Mouse (Mus musculus): ENCODE data around the gene Kpna7. TPM values are rescaled to one million over a fixed set of nuclear protein-coding genes. Genes with fewer than 3 reads are reported as not detected.
"Not testable (repeated sequence)": the region's sequence is repeated elsewhere in the genome, so short reads cannot be mapped to it uniquely, and the experiment has no call there.

Gene Kpna7
- polyA plus RNA-seq, 1 experiment from 2014 or later, result not detected

DNA sequence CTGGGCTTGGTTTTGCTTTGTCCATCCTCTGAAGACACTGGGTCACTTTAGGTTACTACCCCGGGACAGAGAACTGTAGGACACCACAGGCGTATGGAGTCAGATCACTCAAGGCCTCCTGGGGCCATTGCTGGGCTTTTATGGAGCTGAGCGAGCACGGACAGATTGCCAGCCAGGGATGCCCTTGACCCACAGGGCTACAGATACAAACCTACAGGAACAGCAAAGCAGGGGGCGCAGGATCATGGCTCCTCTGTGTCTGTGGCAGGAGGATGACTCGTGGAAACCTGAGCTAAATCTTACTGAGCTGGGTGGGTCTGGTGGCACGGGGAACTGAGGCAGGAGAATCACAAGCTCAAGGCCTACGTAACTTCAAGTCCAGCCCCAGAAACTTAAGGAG, 28.7 kb upstream of the Kpna7 start:
- peaks cover 18% of the 10 kb centered on the region for H3K36me3 ChIP-seq (ENCODE audit: control insufficient read depth, insufficient read depth, low read length)
- no peak overlapping the region for H3K4me2 ChIP-seq (ENCODE audit: low read length)
- no peak for ATAC-seq
- H3K27ac ChIP-seq (ENCODE audit: low read length), result no peak overlapping the region
- H3K9ac ChIP-seq (ENCODE audit: low read depth, low read length), result no peak overlapping the region
- no peak overlapping the region for H3K4me3 ChIP-seq (ENCODE audit: low read depth, low read length)
- WGBS, result 79% methylated on average over 8 of the region's 8 CpGs
- peaks cover 8% of the 10 kb centered on the region for H3K4me1 ChIP-seq (ENCODE audit: control insufficient read depth, insufficient read depth, low read length)
- peaks cover 15% of the 10 kb centered on the region for H3K27me3 ChIP-seq (ENCODE audit: control insufficient read depth, insufficient read depth, low read depth, low read length)
- no peaks in the 10 kb centered on the region for H3K9me3 ChIP-seq (replicated peaks; ENCODE audit: control insufficient read depth, low read length, poor library complexity, severe bottlenecking)

- Histone ChIP-seq H3K36me3 (ENCODE audit: control insufficient read depth, insufficient read depth, low read length) (peaks cover 32% of the 10 kb centered on the region), H3K4me2 (ENCODE audit: low read length) (no peak overlapping the region), H3K4me3 (ENCODE audit: low read depth, low read length) (no peak overlapping the region), H3K4me1 (ENCODE audit: control insufficient read depth, insufficient read depth, low read length) (peaks cover 8% of the 10 kb centered on the region), H3K27me3 (ENCODE audit: control insufficient read depth, insufficient read depth, low read depth, low read length) (peaks cover 15% of the 10 kb centered on the region), H3K9ac (ENCODE audit: low read depth, low read length) (no peak overlapping the region), H3K9me3 (replicated peaks; ENCODE audit: control insufficient read depth, low read length, poor library complexity, severe bottlenecking) (no peaks in the 10 kb centered on the region), H3K27ac (ENCODE audit: low read length) (no peak overlapping the region)
- 89% methylated on average over 6 of the region's 6 CpGs for WGBS
- ATAC-seq, result no peak
Measured at GRCm38 (mm10) chr5:145110401-145110800, 26.6 kb upstream of the Kpna7 start.

GRCm38 (mm10) chr5:145105694-145106275, 22.0 kb upstream of the Kpna7 start:
- H3K9ac ChIP-seq (ENCODE audit: low read depth, low read length), result no peak overlapping the region
- H3K4me1 ChIP-seq (ENCODE audit: control insufficient read depth, insufficient read depth, low read length), result no peaks in the 10 kb centered on the region
- H3K9me3 ChIP-seq (replicated peaks; ENCODE audit: control insufficient read depth, low read length, poor library complexity, severe bottlenecking), result no peaks in the 10 kb centered on the region
- H3K27ac ChIP-seq (ENCODE audit: low read length), result no peak overlapping the region
- ATAC-seq, result no peak
- WGBS, result 95% methylated on average over 9 of the region's 9 CpGs
- H3K36me3 ChIP-seq (ENCODE audit: control insufficient read depth, insufficient read depth, low read length), result peaks cover 54% of the 10 kb centered on the region
- H3K4me3 ChIP-seq (ENCODE audit: low read depth, low read length), result no peak overlapping the region
- H3K27me3 ChIP-seq (ENCODE audit: control insufficient read depth, insufficient read depth, low read depth, low read length), result no peaks in the 10 kb centered on the region
- H3K4me2 ChIP-seq (ENCODE audit: low read length), result no peak overlapping the region

DNA sequence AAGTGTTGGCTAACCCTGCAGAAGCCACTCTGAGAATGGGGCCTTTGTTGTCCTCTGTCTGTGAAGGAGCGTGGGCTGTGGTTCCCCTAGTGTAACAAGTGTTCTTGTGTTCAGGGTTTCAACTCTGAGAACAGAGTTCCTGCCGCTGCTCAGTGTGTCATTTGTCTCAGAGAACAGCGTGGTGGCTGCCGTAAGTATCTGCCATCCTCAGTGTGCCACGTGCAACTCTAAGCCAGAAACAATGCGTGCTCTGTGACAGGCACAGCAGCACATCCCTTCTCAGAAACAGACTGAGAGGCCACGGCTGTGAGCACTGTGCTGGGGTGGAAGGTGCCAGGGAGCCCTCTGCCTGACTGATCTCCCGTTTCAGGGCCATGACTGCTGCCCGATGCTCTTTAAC, 20.5 kb upstream of the Kpna7 start:
- H3K4me1 ChIP-seq (ENCODE audit: control insufficient read depth, insufficient read depth, low read length), result no peaks in the 10 kb centered on the region
- 84% methylated on average over 9 of the region's 9 CpGs for WGBS

DNA sequence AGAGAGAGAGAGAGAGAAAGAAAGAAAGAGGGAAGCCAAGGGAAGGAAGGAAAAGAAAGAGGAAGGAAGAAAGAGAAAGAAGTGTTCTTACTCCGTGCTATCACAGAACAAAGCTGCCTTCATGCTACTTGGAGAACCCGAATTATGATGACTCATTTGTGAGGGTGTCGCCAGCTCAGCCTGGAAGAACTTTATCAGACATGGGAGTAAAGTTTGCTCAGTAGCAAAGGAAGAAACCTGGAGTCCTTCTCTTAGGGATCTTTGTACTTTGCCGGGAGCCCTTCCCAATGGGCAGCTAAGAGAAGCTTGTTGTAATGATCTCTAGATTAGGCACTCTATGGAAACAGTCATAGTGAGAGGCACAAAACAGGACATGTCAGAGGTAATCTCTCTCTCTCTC, 18.9 kb upstream of the Kpna7 start:
- Histone ChIP-seq H3K9me3 (replicated peaks; ENCODE audit: control insufficient read depth, low read length, poor library complexity, severe bottlenecking) (no peaks in the 10 kb centered on the region), H3K27ac (ENCODE audit: low read length) (no peak overlapping the region), H3K36me3 (ENCODE audit: control insufficient read depth, insufficient read depth, low read length) (peaks cover 53% of the 10 kb centered on the region), H3K9ac (ENCODE audit: low read depth, low read length) (no peak overlapping the region), H3K27me3 (ENCODE audit: control insufficient read depth, insufficient read depth, low read depth, low read length) (no peaks in the 10 kb centered on the region), H3K4me1 (ENCODE audit: control insufficient read depth, insufficient read depth, low read length) (no peaks in the 10 kb centered on the region), H3K4me2 (ENCODE audit: low read length) (no peak overlapping the region), H3K4me3 (ENCODE audit: low read depth, low read length) (no peak overlapping the region)
- no peak for ATAC-seq
- WGBS, result 96% methylated on average over 4 of the region's 4 CpGs

More for the DNA sequence above, 20.5 kb upstream of the Kpna7 start:
- H3K36me3 ChIP-seq (ENCODE audit: control insufficient read depth, insufficient read depth, low read length), result peaks cover 56% of the 10 kb centered on the region
- no peak for ATAC-seq
- H3K27ac ChIP-seq (ENCODE audit: low read length), result no peak overlapping the region
- no peak overlapping the region for H3K4me3 ChIP-seq (ENCODE audit: low read depth, low read length)
- no peaks in the 10 kb centered on the region for H3K27me3 ChIP-seq (ENCODE audit: control insufficient read depth, insufficient read depth, low read depth, low read length)
- no peak overlapping the region for H3K9ac ChIP-seq (ENCODE audit: low read depth, low read length)
- no peak overlapping the region for H3K4me2 ChIP-seq (ENCODE audit: low read length)
- H3K9me3 ChIP-seq (replicated peaks; ENCODE audit: control insufficient read depth, low read length, poor library complexity, severe bottlenecking), result no peaks in the 10 kb centered on the region

GRCm38 (mm10) chr5:145101451-145101850, 17.6 kb upstream of the Kpna7 start:
- 97% methylated on average over 11 of the region's 11 CpGs for WGBS
- not testable (repeated sequence) for ATAC-seq

DNA sequence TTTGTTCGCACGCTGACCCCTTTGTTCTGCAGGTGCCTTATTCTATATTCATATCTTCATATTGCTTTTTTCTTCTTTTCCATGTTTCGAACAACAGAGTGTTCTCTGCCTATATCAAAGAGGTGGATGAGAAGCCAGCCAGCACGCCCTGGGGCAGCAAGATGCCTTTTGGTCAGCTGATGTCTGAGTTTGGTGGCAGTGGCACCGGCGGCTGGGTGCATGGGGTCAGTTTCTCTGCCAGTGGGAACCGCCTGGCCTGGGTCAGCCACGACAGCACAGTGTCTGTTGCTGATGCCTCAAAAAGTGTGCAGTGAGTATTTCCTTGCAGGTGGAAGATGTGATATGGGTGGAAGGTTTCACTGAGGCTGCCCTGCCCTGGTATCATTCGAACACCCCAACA, 17.1 kb upstream of the Kpna7 start:
- Histone ChIP-seq H3K9ac (ENCODE audit: low read depth, low read length) (no peak overlapping the region), H3K27me3 (ENCODE audit: control insufficient read depth, insufficient read depth, low read depth, low read length) (no peaks in the 10 kb centered on the region), H3K4me2 (ENCODE audit: low read length) (no peak overlapping the region), H3K27ac (ENCODE audit: low read length) (no peak overlapping the region), H3K4me3 (ENCODE audit: low read depth, low read length) (no peak overlapping the region), H3K4me1 (ENCODE audit: control insufficient read depth, insufficient read depth, low read length) (no peaks in the 10 kb centered on the region), H3K9me3 (replicated peaks; ENCODE audit: control insufficient read depth, low read length, poor library complexity, severe bottlenecking) (no peaks in the 10 kb centered on the region), H3K36me3 (ENCODE audit: control insufficient read depth, insufficient read depth, low read length) (peaks cover 60% of the 10 kb centered on the region)
- ATAC-seq, result no peak
- WGBS, result 94% methylated on average over 9 of the region's 9 CpGs

More at GRCm38 (mm10) chr5:145101451-145101850, 17.6 kb upstream of the Kpna7 start:
- H3K36me3 ChIP-seq (ENCODE audit: control insufficient read depth, insufficient read depth, low read length), result peaks cover 60% of the 10 kb centered on the region
- not testable (repeated sequence) for H3K9me3 ChIP-seq (replicated peaks; ENCODE audit: control insufficient read depth, low read length, poor library complexity, severe bottlenecking); H3K4me2 ChIP-seq (ENCODE audit: low read length); H3K27ac ChIP-seq (ENCODE audit: low read length); H3K9ac ChIP-seq (ENCODE audit: low read depth, low read length); H3K4me1 ChIP-seq (ENCODE audit: control insufficient read depth, insufficient read depth, low read length); H3K4me3 ChIP-seq (ENCODE audit: low read depth, low read length); H3K27me3 ChIP-seq (ENCODE audit: control insufficient read depth, insufficient read depth, low read depth, low read length)

- Histone ChIP-seq H3K4me3 (ENCODE audit: low read depth, low read length) (no peak overlapping the region), H3K36me3 (ENCODE audit: control insufficient read depth, insufficient read depth, low read length) (peaks cover 56% of the 10 kb centered on the region), H3K9ac (ENCODE audit: low read depth, low read length) (no peak overlapping the region), H3K4me2 (ENCODE audit: low read length) (no peak overlapping the region), H3K27me3 (ENCODE audit: control insufficient read depth, insufficient read depth, low read depth, low read length) (no peaks in the 10 kb centered on the region), H3K27ac (ENCODE audit: low read length) (no peak overlapping the region), H3K9me3 (replicated peaks; ENCODE audit: control insufficient read depth, low read length, poor library complexity, severe bottlenecking) (no peaks in the 10 kb centered on the region), H3K4me1 (ENCODE audit: control insufficient read depth, insufficient read depth, low read length) (no peaks in the 10 kb centered on the region)
- 92% methylated on average over 10 of the region's 10 CpGs for WGBS
- ATAC-seq, result no peak
Measured at GRCm38 (mm10) chr5:145098340-145098821, 14.6 kb upstream of the Kpna7 start.

DNA sequence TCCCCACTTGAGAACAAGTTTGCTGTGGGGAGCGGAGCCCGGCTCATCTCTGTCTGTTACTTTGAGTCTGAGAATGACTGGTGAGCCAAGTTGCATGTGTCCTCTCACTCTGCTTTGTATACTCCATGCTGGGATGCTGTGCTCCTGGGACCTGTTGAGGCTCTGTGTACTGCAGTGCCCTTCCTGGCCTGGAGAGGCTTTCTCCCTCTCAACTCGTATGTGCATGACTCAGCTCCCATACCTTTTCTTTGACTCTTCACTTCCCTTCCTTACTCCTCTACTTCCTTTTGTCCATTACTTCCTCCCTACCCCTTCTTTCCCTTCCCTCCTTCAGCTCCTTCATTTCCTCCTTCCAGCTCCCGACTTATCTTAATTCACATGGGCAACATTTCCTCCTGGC, 12.4 kb upstream of the Kpna7 start:
- Histone ChIP-seq H3K36me3 (ENCODE audit: control insufficient read depth, insufficient read depth, low read length) (peaks cover 64% of the 10 kb centered on the region), H3K27me3 (ENCODE audit: control insufficient read depth, insufficient read depth, low read depth, low read length) (no peaks in the 10 kb centered on the region), H3K9me3 (replicated peaks; ENCODE audit: control insufficient read depth, low read length, poor library complexity, severe bottlenecking) (no peaks in the 10 kb centered on the region), H3K4me1 (ENCODE audit: control insufficient read depth, insufficient read depth, low read length) (no peaks in the 10 kb centered on the region), H3K9ac (ENCODE audit: low read depth, low read length) (no peak overlapping the region), H3K4me3 (ENCODE audit: low read depth, low read length) (no peak overlapping the region), H3K4me2 (ENCODE audit: low read length) (no peak overlapping the region), H3K27ac (ENCODE audit: low read length) (no peak overlapping the region)
- ATAC-seq, result no peak
- 94% methylated on average over 4 of the region's 4 CpGs for WGBS

All from midbrain, embryonic 16.5 days (tissue).